Mouse (Mus musculus): Measurements from ENCODE around the gene Slc15a3. TPM values are rescaled to one million over a fixed set of nuclear protein-coding genes. Genes with fewer than 3 reads are reported as not detected.

Gene Slc15a3
- total and polyA plus RNA-seq, 2 experiments from 2014 or later: 0.21 to 1.5 TPM

DNA sequence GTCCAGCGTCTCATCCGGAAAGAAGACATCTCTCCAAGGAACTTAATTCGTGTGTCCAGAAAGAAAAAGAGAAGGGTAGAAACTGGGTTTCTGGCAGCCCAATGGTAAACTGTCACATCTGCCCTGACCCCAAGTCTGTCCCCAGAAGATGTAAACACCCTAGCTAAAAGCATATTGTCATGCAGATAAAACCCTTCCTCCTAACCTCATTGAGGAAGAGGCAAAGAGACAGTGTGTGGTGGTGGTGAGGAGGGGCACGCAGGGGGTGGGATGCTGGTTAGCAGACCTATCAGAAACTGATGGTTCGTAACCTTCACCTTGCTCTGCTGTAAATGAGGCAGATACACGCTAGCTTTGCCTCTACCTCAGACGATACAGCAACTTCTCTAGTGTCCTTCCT, 18.2 kb upstream of the Slc15a3 start:
- Histone ChIP-seq H3K4me3 (ENCODE audit: low read length) (no peak overlapping the region), H3K27me3 (ENCODE audit: insufficient read depth, low read length) (no peaks in the 10 kb centered on the region), H3K9me3 (ENCODE audit: low read length) (no peaks in the 10 kb centered on the region), H3K9ac (replicated peaks; ENCODE audit: low read length) (no peak overlapping the region), H3K27ac (no peak overlapping the region), H3K4me2 (ENCODE audit: low read depth, low read length) (no peak overlapping the region), H3K36me3 (ENCODE audit: insufficient read depth, low read length) (no peaks in the 10 kb centered on the region), H3K4me1 (ENCODE audit: insufficient read depth, low read length) (no peaks in the 10 kb centered on the region)
- DNase-seq (ENCODE audit: low spot score) (no peak), ATAC-seq (no peak)
- TF ChIP-seq CTCF (IDR thresholded peaks at IDR 0.05; ENCODE audit: low read depth): no peak
- WGBS: 47% methylated on average over 7 of the region's 7 CpGs

DNA sequence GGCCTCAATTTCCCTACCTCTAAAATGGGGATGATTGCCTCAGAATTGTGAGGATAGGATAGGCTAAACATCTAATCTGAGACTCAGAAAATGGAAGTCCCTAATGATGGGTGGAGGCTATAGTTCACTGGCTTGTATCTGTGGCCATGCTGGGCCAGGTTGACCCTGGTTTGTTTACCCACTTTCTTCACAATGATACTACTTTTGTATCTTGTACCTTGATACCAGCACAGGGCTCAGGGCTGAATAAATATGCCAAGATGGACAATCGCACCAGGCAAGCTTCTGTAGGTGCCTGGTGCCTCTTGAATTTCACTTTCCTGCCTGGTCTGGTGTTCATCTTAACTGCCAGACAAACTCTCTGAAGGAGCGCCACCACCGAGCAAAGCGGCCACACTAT, 17.0 kb upstream of the Slc15a3 start:
- no peak for TF ChIP-seq CTCF (IDR thresholded peaks at IDR 0.05; ENCODE audit: low read depth)

GRCm38 (mm10) chr19:10824061-10824460, 15.5 kb upstream of the Slc15a3 start:
- H3K27me3 ChIP-seq (ENCODE audit: insufficient read depth, low read length): no peaks in the 10 kb centered on the region
- WGBS: 92% methylated on average over 7 of the region's 7 CpGs
- DNase-seq (ENCODE audit: low spot score) (no peak), ATAC-seq (no peak)
- H3K36me3 ChIP-seq (ENCODE audit: insufficient read depth, low read length): no peaks in the 10 kb centered on the region
- H3K9ac ChIP-seq (replicated peaks; ENCODE audit: low read length): no peak overlapping the region
- H3K27ac ChIP-seq: no peak overlapping the region
- no peak overlapping the region for H3K4me2 ChIP-seq (ENCODE audit: low read depth, low read length)
- H3K9me3 ChIP-seq (ENCODE audit: low read length): no peaks in the 10 kb centered on the region
- no peak for TF ChIP-seq CTCF (IDR thresholded peaks at IDR 0.05; ENCODE audit: low read depth)
- H3K4me3 ChIP-seq (ENCODE audit: low read length): no peak overlapping the region
- no peaks in the 10 kb centered on the region for H3K4me1 ChIP-seq (ENCODE audit: insufficient read depth, low read length)

More for the DNA sequence above, 17.0 kb upstream of the Slc15a3 start:
- H3K9me3 ChIP-seq (ENCODE audit: low read length): no peaks in the 10 kb centered on the region
- ATAC-seq: no peak
- H3K4me1 ChIP-seq (ENCODE audit: insufficient read depth, low read length): no peaks in the 10 kb centered on the region
- 93% methylated on average over 4 of the region's 4 CpGs for WGBS
- no peak for DNase-seq (ENCODE audit: low spot score)
- H3K9ac ChIP-seq (replicated peaks; ENCODE audit: low read length): no peak overlapping the region
- no peak overlapping the region for H3K27ac ChIP-seq
- H3K4me2 ChIP-seq (ENCODE audit: low read depth, low read length): no peak overlapping the region
- no peak overlapping the region for H3K4me3 ChIP-seq (ENCODE audit: low read length)
- no peaks in the 10 kb centered on the region for H3K36me3 ChIP-seq (ENCODE audit: insufficient read depth, low read length)
- H3K27me3 ChIP-seq (ENCODE audit: insufficient read depth, low read length): no peaks in the 10 kb centered on the region

- Histone ChIP-seq H3K4me1 (ENCODE audit: insufficient read depth, low read length) (no peaks in the 10 kb centered on the region), H3K36me3 (ENCODE audit: insufficient read depth, low read length) (no peaks in the 10 kb centered on the region), H3K9me3 (ENCODE audit: low read length) (no peaks in the 10 kb centered on the region), H3K4me2 (ENCODE audit: low read depth, low read length) (no peak overlapping the region), H3K4me3 (ENCODE audit: low read length) (no peak overlapping the region), H3K9ac (replicated peaks; ENCODE audit: low read length) (no peak overlapping the region), H3K27ac (no peak overlapping the region), H3K27me3 (ENCODE audit: insufficient read depth, low read length) (no peaks in the 10 kb centered on the region)
- WGBS: 89% methylated on average over 5 of the region's 5 CpGs
- DNase-seq (ENCODE audit: low spot score): no peak
- TF ChIP-seq CTCF (IDR thresholded peaks at IDR 0.05; ENCODE audit: low read depth): no peak
- ATAC-seq: no peak
Observed at GRCm38 (mm10) chr19:10828321-10828720, 11.2 kb upstream of the Slc15a3 start.

DNA sequence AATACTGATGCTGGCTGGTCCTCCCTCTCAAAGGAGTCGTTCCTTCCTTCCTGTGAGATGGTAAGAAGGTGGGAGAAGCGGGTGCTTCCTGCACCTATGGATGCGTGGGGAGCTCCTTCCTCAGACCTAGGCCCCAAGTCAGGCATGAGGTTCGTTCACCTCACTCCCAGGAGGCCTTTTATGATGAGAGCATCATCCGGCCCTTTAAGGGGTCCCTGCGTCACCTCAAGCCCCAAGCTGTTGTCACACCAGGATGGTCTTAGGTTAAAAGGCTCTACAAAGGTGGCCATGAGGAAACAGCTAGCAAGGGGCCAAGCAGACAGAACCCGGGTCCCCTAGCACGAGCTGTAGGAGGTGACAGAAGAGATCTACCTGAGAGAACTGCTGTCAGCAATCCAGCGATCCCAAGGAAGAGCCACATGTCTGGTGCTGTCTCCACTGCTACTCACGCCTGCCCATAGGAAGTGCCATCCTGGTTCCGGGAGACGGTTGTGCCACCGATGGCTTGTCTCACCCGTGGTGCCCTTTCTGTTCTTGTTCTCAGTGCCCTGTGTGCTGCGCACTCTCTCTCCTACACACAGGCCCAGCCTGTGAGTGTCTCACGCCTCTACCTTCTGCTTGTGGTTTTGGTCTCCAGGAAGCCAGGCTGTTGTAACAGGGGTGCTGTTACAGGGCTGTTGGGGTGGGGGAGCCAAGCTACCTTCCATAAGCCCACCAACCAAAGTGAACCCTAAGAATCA, 9.9 kb upstream of the Slc15a3 start, which contains the start of gene Cd6:
Gene Cd6 (minus strand): TSS at position 623 of the 740 bp plus-strand sequence.
- H3K4me3 ChIP-seq (ENCODE audit: low read length): no peak within 1 kb of the TSS

DNA sequence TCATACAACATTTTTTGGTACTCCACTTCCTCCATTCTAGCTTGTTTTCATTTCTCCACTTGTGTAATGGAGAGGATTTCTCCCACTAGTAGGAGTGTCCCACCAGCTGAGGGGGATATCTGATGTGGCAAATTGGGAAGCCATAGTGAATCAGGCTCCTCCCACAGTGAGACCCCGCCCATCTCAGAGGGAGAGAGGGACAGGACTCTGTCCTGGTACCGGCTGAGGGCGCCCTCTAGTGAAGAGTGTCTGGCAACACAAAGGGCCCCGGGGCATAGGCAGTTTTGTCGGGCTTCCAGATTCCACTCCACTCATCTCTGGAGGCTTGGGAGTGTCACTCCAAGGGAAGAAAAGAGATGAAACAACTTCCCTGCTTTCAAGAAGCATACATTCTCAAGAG, 8.1 kb upstream of the Slc15a3 start:
- H3K4me3 ChIP-seq (ENCODE audit: low read length): no peak overlapping the region
- no peaks in the 10 kb centered on the region for H3K9me3 ChIP-seq (ENCODE audit: low read length)
- H3K4me1 ChIP-seq (ENCODE audit: insufficient read depth, low read length): no peaks in the 10 kb centered on the region
- peak; percentile 63 for TF ChIP-seq CTCF (IDR thresholded peaks at IDR 0.05; ENCODE audit: low read depth)
- H3K9ac ChIP-seq (replicated peaks; ENCODE audit: low read length): no peak overlapping the region
- DNase-seq (ENCODE audit: low spot score) (peak; percentile 71), ATAC-seq (peak; percentile 59; the same call in 1 of the 2 replicates)
- no peak overlapping the region for H3K4me2 ChIP-seq (ENCODE audit: low read depth, low read length)
- no peaks in the 10 kb centered on the region for H3K36me3 ChIP-seq (ENCODE audit: insufficient read depth, low read length)
- no peaks in the 10 kb centered on the region for H3K27me3 ChIP-seq (ENCODE audit: insufficient read depth, low read length)
- H3K27ac ChIP-seq: no peak overlapping the region
- WGBS: 13% methylated on average over 5 of the region's 5 CpGs

More for the DNA sequence above, 9.9 kb upstream of the Slc15a3 start, which contains the start of gene Cd6:
- Histone ChIP-seq H3K9ac (replicated peaks; ENCODE audit: low read length) (no peak within 1 kb of the TSS), H3K4me2 (ENCODE audit: low read depth, low read length) (no peak within 1 kb of the TSS), H3K27me3 (ENCODE audit: insufficient read depth, low read length) (no peaks in the 10 kb centered on the region), H3K4me1 (ENCODE audit: insufficient read depth, low read length) (no peaks in the 10 kb centered on the region), H3K36me3 (ENCODE audit: insufficient read depth, low read length) (no peaks in the 10 kb centered on the region), H3K9me3 (ENCODE audit: low read length) (no peaks in the 10 kb centered on the region), H3K27ac (no peak within 1 kb of the TSS)
- 92% methylated on average over 16 of the region's 16 CpGs for WGBS
- ATAC-seq: no peak
- DNase-seq (ENCODE audit: low spot score): no peak
- no peak for TF ChIP-seq CTCF (IDR thresholded peaks at IDR 0.05; ENCODE audit: low read depth)

DNA sequence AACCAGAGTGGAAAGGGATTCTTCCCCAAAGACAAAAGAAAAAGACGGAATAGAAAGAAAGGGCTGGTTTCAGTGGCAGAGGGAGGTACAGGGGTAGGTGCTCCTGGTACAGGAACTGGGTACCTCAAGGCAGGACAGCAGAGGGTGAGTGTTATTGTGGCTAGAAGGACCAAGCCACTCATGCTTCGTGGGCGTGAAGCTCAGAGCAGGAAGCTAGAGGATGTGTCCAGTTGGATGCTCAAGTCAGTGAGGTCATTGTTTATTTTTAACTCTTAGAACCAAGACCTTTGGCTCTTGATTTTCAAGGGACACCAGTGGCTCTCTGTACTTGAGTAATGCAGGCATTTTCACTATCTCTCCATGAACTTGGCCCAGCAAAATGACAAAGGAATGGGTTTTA, 7.5 kb upstream of the Slc15a3 start:
- Histone ChIP-seq H3K4me1 (ENCODE audit: insufficient read depth, low read length) (no peaks in the 10 kb centered on the region), H3K27ac (no peak overlapping the region), H3K9me3 (ENCODE audit: low read length) (no peaks in the 10 kb centered on the region), H3K27me3 (ENCODE audit: insufficient read depth, low read length) (no peaks in the 10 kb centered on the region), H3K4me3 (ENCODE audit: low read length) (no peak overlapping the region), H3K4me2 (ENCODE audit: low read depth, low read length) (no peak overlapping the region), H3K36me3 (ENCODE audit: insufficient read depth, low read length) (no peaks in the 10 kb centered on the region), H3K9ac (replicated peaks; ENCODE audit: low read length) (no peak overlapping the region)
- TF ChIP-seq CTCF (IDR thresholded peaks at IDR 0.05; ENCODE audit: low read depth): no peak
- no peak for DNase-seq (ENCODE audit: low spot score)
- ATAC-seq: no peak
- WGBS: 85% methylated on average over 3 of the region's 3 CpGs

Data from hindbrain, postnatal 0 days (tissue).